Mouse (Mus musculus) small intestine, adult 2 months (tissue): ENCODE measurements around the gene Itga9.

Source experiments
- CTCF ChIP-seq: fragments of 200-500 bp; IDR thresholded peaks from 2 replicates; pipeline ENCODE4 v1.5.1; 2012; ENCODE audit warnings: low read depth, mild to moderate bottlenecking, control low read depth, inconsistent platforms, low read length, moderate library complexity, mixed read lengths; ENCODE audit not compliant: insufficient replicate concordance, insufficient read length; ENCODE audit errors: extremely low read depth
- POLR2A ChIP-seq: fragments of 200-500 bp; IDR thresholded peaks from 2 replicates; pipeline ENCODE4 v1.6.1; 2012; ENCODE audit warnings: low read depth, mild to moderate bottlenecking, control low read depth, inconsistent platforms, low read length, moderate library complexity

DNA sequence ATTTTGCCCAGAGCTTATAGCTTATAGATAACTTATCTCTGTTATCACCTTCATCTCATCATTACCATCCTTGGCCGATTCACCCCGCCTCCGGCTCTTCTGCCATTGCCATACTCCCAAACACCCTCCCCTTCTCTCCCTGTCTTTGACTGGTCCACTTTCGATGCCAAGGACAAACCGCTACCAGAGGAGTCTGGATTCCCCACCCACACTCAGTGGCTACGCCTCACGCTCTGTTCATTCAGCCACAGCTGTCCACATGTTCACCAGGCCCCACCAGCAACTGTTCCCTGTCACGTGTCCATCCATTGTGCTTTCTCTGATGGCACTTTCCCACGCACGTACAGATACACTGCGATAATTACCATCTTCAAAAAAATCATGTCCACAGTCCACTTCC is 195.9 kb downstream of the Itga9 start:
- TF ChIP-seq CTCF (no peak), POLR2A (no peak)
